Mouse (Mus musculus): Measurements from ENCODE around the gene Itpr2.

DNA sequence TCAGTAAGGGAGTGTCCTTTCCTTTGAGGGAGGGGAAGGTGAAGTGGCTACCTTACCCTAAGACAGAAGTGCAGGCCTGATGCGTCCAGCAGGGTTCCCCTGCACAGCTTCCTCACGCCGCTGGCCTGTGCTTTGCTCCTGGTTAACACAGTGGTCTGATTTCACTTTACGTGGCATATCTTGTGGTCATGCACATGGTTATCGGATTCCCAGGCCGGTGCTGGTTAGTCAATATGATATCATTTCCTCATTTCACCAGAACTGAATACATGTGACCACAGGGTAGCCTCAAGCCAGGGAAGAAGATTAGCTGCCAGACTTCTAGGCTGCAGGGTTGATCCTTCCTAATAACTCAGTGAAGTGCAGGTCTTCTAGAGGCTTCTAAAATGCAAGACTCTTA lies 381.9 kb downstream of the Itpr2 start:
- TF ChIP-seq TAL1 (IDR thresholded peaks at IDR 0.05; ENCODE audit: low read length) (no peak), GATA1 (IDR thresholded peaks at IDR 0.05; ENCODE audit: low read length) (no peak)
